Mouse (Mus musculus): ENCODE results near the gene Ipo9.

Gene Ipo9

GRCm38 (mm10) chr1:135429901-135430668, at the start of gene Ipo9:
Ipo9 (minus strand) TSS chr1:135430499.
- peak; percentile 94 for DNase-seq (ENCODE audit: extremely low read depth, insufficient read length, low spot score)

- no peak for DNase-seq (ENCODE audit: extremely low read depth, insufficient read length, low spot score)
These were observed 45.2 kb upstream of the Ipo9 start for GRCm38 (mm10) chr1:135475571-135475895.

GRCm38 (mm10) chr1:135474861-135475570, 44.7 kb upstream of the Ipo9 start:
- no peak for DNase-seq (ENCODE audit: extremely low read depth, insufficient read length, low spot score)

DNA sequence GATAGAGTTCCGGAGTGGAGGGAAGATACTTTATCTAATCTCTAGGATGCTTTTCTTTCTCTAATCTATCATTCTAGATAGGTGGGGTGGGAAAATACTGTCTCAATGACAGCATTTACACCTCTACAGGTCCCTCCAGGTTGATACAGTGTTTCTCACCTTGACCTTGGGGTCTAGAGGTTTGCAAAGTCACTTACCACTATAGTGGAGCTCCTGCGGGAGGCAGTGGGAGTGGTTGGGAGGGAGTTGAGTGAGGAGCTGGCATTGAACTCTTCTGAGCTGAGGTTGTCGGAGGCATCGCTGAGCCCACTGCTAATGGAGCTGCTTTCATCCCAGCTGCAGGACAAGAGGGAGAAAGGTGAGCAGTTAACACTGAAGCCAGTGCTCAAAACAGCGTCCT, 42.2 kb upstream of the Ipo9 start:
- DNase-seq (ENCODE audit: extremely low read depth, insufficient read length, low spot score): no peak

GRCm38 (mm10) chr1:135471742-135472141, 41.4 kb upstream of the Ipo9 start:
- no peak for DNase-seq (ENCODE audit: extremely low read depth, insufficient read length, low spot score)

GRCm38 (mm10) chr1:135470546-135470945, 40.2 kb upstream of the Ipo9 start:
- no peak for DNase-seq (ENCODE audit: extremely low read depth, insufficient read length, low spot score)

GRCm38 (mm10) chr1:135467462-135467861, 37.2 kb upstream of the Ipo9 start:
- DNase-seq (ENCODE audit: extremely low read depth, insufficient read length, low spot score): peak; percentile 39

DNA sequence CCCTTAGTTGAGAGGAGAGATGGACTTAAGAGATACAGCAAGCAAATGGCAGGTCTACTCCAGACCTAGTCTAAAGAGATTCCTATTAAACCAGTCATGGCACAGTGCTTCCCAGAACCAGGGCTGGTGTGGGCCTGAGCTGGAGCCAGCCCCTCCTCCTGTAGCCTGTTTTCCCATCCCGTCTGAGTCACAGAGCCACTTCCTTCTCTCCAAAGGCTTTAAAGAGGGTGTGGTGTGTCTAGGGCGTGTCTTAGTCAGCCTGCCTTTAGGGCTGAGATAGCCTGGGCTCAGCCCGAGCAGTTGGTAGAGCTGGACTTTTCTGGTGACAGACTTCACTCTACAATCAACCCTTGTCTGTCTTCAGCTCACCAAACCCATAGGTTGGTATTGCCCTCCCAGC, 36.6 kb upstream of the Ipo9 start:
- DNase-seq (ENCODE audit: extremely low read depth, insufficient read length, low spot score): peak; percentile 85

DNA sequence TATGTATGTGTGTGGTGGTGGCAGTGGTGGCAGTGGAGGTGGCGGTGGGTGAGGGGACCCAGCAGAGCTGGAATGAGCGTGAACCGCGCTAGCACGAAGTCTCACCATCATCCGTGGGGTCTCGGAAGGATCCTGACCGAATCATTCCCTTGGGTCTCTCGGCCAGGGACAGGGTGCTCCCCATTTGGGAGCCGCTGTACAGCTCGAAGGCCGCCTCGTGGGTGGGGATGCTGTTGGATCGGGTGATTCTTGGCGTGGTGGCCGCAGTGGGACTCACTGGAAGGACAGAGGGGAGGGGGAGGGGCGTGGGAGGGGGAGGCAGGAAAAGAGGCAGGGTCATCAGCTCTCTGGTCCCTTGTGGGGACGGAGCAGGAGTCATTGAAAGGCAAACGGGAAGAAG, 35.4 kb upstream of the Ipo9 start:
- DNase-seq (ENCODE audit: extremely low read depth, insufficient read length, low spot score): no peak

DNA sequence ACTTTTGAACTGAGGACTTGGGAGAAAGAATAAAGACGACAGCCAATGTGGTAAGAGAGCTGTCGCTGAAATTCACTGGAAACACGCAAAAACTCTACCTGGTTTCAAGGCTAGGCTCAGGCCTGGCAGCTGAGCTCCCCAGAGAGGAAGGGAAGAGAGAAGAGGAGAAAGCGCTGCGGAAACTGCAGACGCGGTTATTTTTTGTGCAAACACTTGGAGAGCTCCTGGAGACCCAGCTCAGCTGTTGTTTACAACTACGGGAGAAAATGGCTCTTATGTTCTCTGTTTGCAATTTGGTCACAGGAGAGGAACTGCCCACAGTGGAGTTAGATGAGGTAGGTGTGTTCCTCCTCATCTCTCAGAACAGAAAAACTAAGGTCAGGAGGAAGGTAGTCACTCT, 32.4 kb upstream of the Ipo9 start:
- DNase-seq (ENCODE audit: extremely low read depth, insufficient read length, low spot score): no peak

- DNase-seq (ENCODE audit: extremely low read depth, insufficient read length, low spot score): no peak
These were observed 32.0 kb upstream of the Ipo9 start for GRCm38 (mm10) chr1:135462304-135462703.

GRCm38 (mm10) chr1:135461097-135461730, 30.9 kb upstream of the Ipo9 start:
- no peak for DNase-seq (ENCODE audit: extremely low read depth, insufficient read length, low spot score)

DNA sequence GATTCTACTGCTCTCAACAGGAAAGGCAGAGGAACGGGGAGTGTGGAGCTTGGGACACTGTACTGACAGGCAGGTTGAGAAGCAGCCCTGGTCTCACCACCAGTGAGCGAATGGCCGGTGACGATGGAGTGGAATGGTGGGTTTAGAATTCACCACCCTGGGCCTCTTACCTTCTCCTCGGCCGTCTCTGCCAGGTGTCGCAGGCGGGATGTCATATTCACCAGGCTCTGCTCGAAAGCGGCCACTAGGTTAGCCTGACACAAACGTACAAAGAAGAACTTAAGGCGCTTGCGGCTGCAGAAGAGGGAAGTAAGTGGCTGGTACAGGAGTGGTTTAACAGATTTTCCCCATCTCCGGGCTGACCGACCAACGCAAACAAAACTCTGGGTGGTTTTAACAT, 30.2 kb upstream of the Ipo9 start:
- no peak for DNase-seq (ENCODE audit: extremely low read depth, insufficient read length, low spot score)

DNA sequence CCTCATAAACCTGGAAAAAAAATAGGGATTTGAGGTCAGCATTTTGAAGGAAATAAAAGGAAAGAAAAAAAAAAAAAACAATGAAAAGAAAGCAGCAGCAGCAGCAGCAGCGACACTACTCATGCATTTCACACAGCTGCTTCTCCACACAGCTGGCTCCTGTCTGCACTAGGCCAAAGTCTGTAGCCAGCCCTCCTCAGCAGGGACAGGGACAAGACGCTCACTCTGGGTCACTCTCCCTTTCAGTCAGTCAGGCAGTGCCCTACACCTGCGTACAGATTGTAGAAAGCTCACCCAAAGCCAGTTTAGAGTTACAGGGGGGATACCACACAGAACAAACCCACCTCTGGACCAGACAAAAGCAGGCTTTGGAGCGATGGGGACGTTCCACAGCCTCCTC, 27.6 kb upstream of the Ipo9 start:
- no peak for DNase-seq (ENCODE audit: extremely low read depth, insufficient read length, low spot score)

GRCm38 (mm10) chr1:135452259-135452658, 22.0 kb upstream of the Ipo9 start:
- DNase-seq (ENCODE audit: extremely low read depth, insufficient read length, low spot score): peak; percentile 27

- DNase-seq (ENCODE audit: extremely low read depth, insufficient read length, low spot score): no peak
These were observed 21.1 kb upstream of the Ipo9 start for GRCm38 (mm10) chr1:135451419-135451818.

DNA sequence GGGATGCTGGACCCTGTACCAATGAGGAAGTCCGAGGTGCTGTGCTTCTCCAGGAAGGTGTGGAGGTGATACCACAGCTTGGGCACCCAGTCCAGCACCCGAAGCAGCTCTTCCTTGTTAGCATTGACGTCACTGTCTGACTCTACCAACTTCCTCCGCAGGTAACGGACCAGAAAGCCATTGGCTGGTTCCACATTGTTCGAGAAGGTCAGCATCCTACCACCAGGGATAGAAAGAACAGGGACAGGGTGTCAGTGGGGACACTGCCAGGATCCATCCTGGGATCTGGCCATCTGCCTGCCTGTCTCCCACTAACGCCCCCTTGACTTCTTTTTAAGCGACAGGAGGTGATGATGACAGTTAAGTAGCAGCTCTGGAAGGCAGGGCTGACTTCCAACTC, 19.6 kb upstream of the Ipo9 start:
- no peak for DNase-seq (ENCODE audit: extremely low read depth, insufficient read length, low spot score)

DNA sequence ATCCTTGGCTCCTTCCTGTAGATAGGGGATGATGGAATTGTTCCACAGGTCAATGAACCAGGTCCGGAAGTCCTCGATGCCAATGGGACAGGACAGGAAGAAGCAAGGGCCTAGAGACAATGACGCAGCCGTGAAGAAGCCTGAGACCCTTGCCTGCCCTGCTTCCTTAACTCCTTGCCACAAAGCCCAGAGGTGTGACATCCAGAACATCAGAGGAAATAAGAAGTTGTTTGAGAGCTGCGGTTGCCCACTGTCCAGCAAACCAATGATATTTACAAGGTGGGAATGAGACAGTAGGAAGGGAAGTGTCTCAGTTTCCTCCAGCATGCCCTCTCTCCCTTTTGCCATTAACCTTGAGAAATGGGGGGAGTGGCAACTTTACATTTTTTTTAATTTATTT, 18.6 kb upstream of the Ipo9 start:
- DNase-seq (ENCODE audit: extremely low read depth, insufficient read length, low spot score): no peak

DNA sequence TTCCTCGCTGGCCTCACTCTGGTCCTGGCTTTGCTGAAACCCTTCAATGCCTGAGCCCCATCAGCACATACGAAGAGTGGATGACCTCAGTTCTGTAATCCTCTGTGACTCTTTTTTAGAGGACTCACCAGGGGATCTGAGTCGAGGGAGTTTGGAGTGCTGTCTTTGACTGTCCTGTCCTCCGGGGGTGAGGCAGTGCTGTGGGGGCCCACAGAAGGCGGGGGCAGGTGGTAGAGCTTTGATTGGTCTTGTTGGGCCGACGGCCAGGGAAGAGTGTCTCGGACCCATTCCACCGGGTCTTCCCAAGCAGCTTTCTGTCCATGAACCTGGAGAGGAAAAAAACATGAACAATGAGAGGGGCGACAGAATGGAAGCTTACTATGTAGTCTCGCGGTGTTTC, 13.2 kb upstream of the Ipo9 start:
- no peak for DNase-seq (ENCODE audit: extremely low read depth, insufficient read length, low spot score)

DNA sequence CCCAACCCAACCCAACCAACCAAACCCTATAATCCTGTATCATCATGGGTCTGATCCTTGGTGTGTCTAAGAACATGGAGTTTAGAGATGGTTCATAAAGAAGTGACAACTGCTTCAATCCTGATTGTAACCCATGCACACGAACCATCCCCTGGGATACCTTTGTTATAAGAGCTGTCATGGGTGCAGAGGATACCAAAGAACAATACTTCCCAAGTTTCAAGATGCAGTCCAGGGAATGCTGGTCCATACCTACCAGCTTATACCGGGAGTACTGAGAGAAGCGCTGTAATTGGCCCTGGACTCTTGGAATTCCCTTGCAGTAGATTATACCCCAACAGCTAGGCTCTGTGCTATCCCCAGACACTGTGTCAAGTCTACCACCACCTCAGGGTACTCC, 11.6 kb upstream of the Ipo9 start:
- no peak for DNase-seq (ENCODE audit: extremely low read depth, insufficient read length, low spot score)

GRCm38 (mm10) chr1:135440986-135441385, 10.7 kb upstream of the Ipo9 start:
- no peak for DNase-seq (ENCODE audit: extremely low read depth, insufficient read length, low spot score)

DNA sequence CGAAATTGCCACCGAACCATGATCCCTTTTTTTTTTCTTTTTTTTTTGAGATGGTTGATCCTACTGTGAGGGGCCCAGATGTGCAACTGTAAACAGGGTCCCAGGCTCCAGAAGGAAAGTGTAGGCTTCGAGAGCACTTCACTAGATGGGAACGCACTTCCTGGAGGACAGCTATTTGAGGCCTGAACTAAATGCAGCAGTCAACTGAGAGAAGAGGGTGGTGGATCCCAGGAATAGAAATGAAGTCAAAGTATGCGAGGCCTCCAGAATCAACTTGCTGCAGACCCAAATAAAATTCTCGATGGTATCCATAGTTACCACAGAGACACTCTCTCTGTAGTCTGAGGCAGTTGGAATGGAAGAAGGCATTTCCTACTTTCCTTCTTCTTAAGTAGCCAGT, 8.5 kb upstream of the Ipo9 start:
- no peak for DNase-seq (ENCODE audit: extremely low read depth, insufficient read length, low spot score)
